Mouse (Mus musculus) bone marrow macrophage, adult 2 months (primary cell): ENCODE data around the gene Cgas. TPM values are rescaled to one million over a fixed set of nuclear protein-coding genes. Genes with fewer than 3 reads are reported as not detected.

Experiments
- H3K27ac ChIP-seq: 2 replicates; pipeline ENCODE4 v1.5.1; 2012; ENCODE audit warnings: low read depth, low read length; ENCODE audit not compliant: insufficient read depth
- H3K4me1 ChIP-seq: 2 replicates; pipeline ENCODE4 v1.6.1; 2012; ENCODE audit warnings: low read length; ENCODE audit not compliant: control insufficient read depth, insufficient read depth
- H3K4me3 ChIP-seq: 2 replicates; pipeline ENCODE4 v1.5.1; 2012; ENCODE audit warnings: mild to moderate bottlenecking, low read length, moderate library complexity; ENCODE audit not compliant: insufficient read depth
- CTCF ChIP-seq: IDR thresholded peaks from 2 replicates; pipeline ENCODE4 v1.5.1; 2012; ENCODE audit warnings: low read depth, mild to moderate bottlenecking, low read length, moderate library complexity
- POLR2A ChIP-seq: IDR thresholded peaks from 2 replicates; pipeline ENCODE4 v1.6.1; 2012; ENCODE audit warnings: mild to moderate bottlenecking, low read depth, low read length, borderline replicate concordance
- polyA plus RNA-seq: library from polyadenylated mRNA; stranded (reverse); fragments of >200 nt; gene quantifications from 2 replicates; pipeline ENCODE4 v1.2.4, GENCODE M21; 2012; ENCODE audit not compliant: missing spikeins, insufficient read depth, insufficient read length

Gene Cgas
- polyA plus RNA-seq, 1 experiment, result 8.0 TPM

GRCm38 (mm10) chr9:78477021-78477551 is 34.0 kb upstream of the Cgas start:
- no peak for TF ChIP-seq POLR2A
- TF ChIP-seq CTCF, result no peak
- no peak overlapping the region for H3K4me3 ChIP-seq
- H3K4me1 ChIP-seq, result peaks cover 3% of the 10 kb centered on the region; the same call in 1 of the 2 replicates
- H3K27ac ChIP-seq, result 0 out of 2 replicates have a peak overlapping the region, but pooled peaks have one; percentile 23

- no peak overlapping the region for H3K4me3 ChIP-seq
- H3K27ac ChIP-seq, result 0 out of 2 replicates have a peak overlapping the region, but pooled peaks have one; percentile 23
- peaks cover 3% of the 10 kb centered on the region; the same call in 1 of the 2 replicates for H3K4me1 ChIP-seq
- no peak for TF ChIP-seq CTCF
- TF ChIP-seq POLR2A, result no peak
These were observed 33.5 kb upstream of the Cgas start for GRCm38 (mm10) chr9:78476531-78477020.

- no peak overlapping the region for H3K27ac ChIP-seq
These were observed 32.8 kb upstream of the Cgas start for GRCm38 (mm10) chr9:78475873-78476272.

GRCm38 (mm10) chr9:78475383-78475780 is 32.3 kb upstream of the Cgas start:
- TF ChIP-seq CTCF, result no peak
- TF ChIP-seq POLR2A, result no peak
- Histone ChIP-seq H3K27ac (no peak overlapping the region), H3K4me3 (no peak overlapping the region), H3K4me1 (peaks cover 3% of the 10 kb centered on the region; the same call in 1 of the 2 replicates)

More at GRCm38 (mm10) chr9:78475873-78476272, 32.8 kb upstream of the Cgas start:
- Histone ChIP-seq H3K4me1 (peaks cover 3% of the 10 kb centered on the region; the same call in 1 of the 2 replicates), H3K4me3 (no peak overlapping the region)
- no peak for TF ChIP-seq CTCF
- no peak for TF ChIP-seq POLR2A

GRCm38 (mm10) chr9:78474771-78475382 is 31.8 kb upstream of the Cgas start:
- TF ChIP-seq CTCF (no peak), POLR2A (no peak)
- Histone ChIP-seq H3K4me1 (peaks cover 3% of the 10 kb centered on the region; the same call in 1 of the 2 replicates), H3K27ac (no peak overlapping the region), H3K4me3 (no peak overlapping the region)

GRCm38 (mm10) chr9:78474270-78474669 is 31.2 kb upstream of the Cgas start:
- no peak overlapping the region for H3K27ac ChIP-seq
- TF ChIP-seq CTCF (no peak), POLR2A (no peak)
- no peak overlapping the region for H3K4me3 ChIP-seq
- peaks cover 3% of the 10 kb centered on the region; the same call in 1 of the 2 replicates for H3K4me1 ChIP-seq

- Histone ChIP-seq H3K4me1 (peaks cover 3% of the 10 kb centered on the region; the same call in 1 of the 2 replicates), H3K4me3 (no peak overlapping the region), H3K27ac (no peak overlapping the region)
- no peak for TF ChIP-seq POLR2A
- TF ChIP-seq CTCF, result no peak
These were observed 30.6 kb upstream of the Cgas start for GRCm38 (mm10) chr9:78473588-78473987.

- TF ChIP-seq CTCF (no peak), POLR2A (no peak)
- Histone ChIP-seq H3K4me1 (peaks cover 17% of the 10 kb centered on the region), H3K4me3 (no peak overlapping the region), H3K27ac (no peak overlapping the region)
These were observed 22.7 kb upstream of the Cgas start for GRCm38 (mm10) chr9:78465725-78466124.

GRCm38 (mm10) chr9:78463337-78463736 is 20.3 kb upstream of the Cgas start:
- Histone ChIP-seq H3K4me3 (no peak overlapping the region), H3K27ac (peak overlapping the region; percentile 91), H3K4me1 (peaks cover 17% of the 10 kb centered on the region)
- no peak for TF ChIP-seq POLR2A
- no peak for TF ChIP-seq CTCF

GRCm38 (mm10) chr9:78457026-78457425 is 14.0 kb upstream of the Cgas start:
- Histone ChIP-seq H3K27ac (no peak overlapping the region), H3K4me1 (peaks cover 3% of the 10 kb centered on the region), H3K4me3 (no peak overlapping the region)
- TF ChIP-seq CTCF (no peak), POLR2A (no peak)
